Mouse (Mus musculus) thymus, adult 2 months (tissue): Measurements from ENCODE around the gene Kalrn.

Experiments used
- CTCF ChIP-seq: fragments of 200-500 bp; IDR thresholded peaks from 2 replicates; pipeline ENCODE4 v1.5.1; 2012; ENCODE audit warnings: mild to moderate bottlenecking, control low read depth, low read length, moderate library complexity, borderline replicate concordance; ENCODE audit not compliant: control insufficient read depth, poor library complexity, insufficient read depth; ENCODE audit errors: extremely low read depth
- POLR2A ChIP-seq: fragments of 200-500 bp; IDR thresholded peaks from 2 replicates; pipeline ENCODE4 v1.6.1; 2012; ENCODE audit warnings: mild to moderate bottlenecking, low read length, control low read depth, moderate library complexity; ENCODE audit not compliant: control insufficient read depth, poor library complexity, insufficient read depth; ENCODE audit errors: extremely low read depth

- TF ChIP-seq CTCF = no peak
- no peak for TF ChIP-seq POLR2A
Observed at GRCm38 (mm10) chr16:34192959-34193842, 380.1 kb downstream of the Kalrn start.
